Mouse (Mus musculus): ENCODE data around the gene Ormdl3. TPM values are rescaled to one million over a fixed set of nuclear protein-coding genes. Genes with fewer than 3 reads are reported as not detected.
A peak's percentile ranks its signal among the peaks of the same experiment; 100 is the strongest.

The Ormdl3 gene
- total RNA-seq, 2 experiments from 2014 or later = 46.0 to 49.4 TPM

- no peak for DNase-seq (ENCODE audit: low spot score in 2 of 2)
Measured at GRCm38 (mm10) chr11:98590548-98591445, 3.6 kb upstream of the Ormdl3 start.

- no peak for DNase-seq (ENCODE audit: low spot score in 2 of 2)
Measured at GRCm38 (mm10) chr11:98589306-98589705, 2.1 kb upstream of the Ormdl3 start.

DNA sequence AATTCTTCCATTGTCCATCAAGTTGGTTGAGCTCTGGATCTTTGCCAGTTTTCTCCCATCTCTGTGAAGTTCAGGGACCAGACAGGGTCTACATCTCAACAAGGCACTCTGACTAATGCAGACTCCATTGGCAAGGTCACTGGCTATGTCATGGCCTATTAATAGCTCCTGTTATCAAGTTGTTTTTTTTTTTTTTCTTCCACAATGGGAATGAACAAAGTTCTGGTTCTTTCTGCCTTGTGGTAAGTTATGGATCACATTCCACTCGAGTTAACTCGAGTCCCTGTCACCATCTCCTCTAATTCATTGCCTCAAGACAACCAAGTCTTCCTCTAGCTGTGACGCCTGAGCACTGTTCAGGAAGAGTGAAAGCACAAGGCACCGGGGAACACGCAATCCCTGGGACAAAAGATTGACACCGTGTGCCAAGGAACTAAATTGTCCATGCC, 1.7 kb upstream of the Ormdl3 start:
- DNase-seq (ENCODE audit: low spot score in 2 of 2) = no peak

GRCm38 (mm10) chr11:98587684-98588546, 747 bp upstream of the Ormdl3 start:
- peak; percentile 31 to 33 for DNase-seq (ENCODE audit: low spot score in 2 of 2)

DNA sequence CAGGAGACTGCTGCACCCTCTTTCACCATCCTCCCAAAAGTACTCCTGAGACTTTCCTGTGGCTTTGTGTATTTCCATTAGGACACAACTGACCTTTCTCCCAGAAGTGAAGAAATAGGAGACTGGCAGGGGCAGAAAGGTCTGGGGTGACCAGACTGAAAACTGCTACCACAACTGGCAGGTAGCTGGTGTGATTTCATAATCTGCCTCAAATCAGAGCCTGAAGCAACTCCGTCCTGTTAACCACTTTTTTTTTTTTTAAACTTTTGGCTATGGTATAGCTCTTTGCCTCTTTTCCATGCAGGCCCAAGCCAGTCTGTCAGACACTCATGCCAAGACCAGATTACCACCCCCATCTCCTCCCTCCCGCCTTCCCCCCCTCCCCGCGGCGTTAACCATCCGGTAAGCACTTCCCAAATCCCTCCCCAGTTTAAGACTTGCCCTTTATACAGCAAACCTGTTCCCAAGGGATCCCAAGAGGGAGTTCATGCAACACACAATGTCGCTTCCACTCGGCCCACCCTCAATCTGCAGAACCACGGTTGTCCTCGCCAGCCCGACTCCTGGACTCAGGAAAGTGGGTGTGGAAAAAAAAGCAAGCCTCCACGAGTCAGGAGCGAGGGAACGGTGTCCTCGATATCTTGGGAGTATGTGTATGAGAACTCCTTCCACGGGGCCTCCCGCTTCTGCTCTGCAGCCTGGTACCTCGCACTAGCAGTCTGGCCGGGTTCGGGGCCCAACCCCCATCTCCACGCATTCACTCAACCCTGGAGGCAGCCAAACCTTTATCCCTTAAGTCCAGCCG, 879 bp downstream of the Ormdl3 start:
- DNase-seq (ENCODE audit: low spot score in 2 of 2) = peak; percentile 34 to 35

DNA sequence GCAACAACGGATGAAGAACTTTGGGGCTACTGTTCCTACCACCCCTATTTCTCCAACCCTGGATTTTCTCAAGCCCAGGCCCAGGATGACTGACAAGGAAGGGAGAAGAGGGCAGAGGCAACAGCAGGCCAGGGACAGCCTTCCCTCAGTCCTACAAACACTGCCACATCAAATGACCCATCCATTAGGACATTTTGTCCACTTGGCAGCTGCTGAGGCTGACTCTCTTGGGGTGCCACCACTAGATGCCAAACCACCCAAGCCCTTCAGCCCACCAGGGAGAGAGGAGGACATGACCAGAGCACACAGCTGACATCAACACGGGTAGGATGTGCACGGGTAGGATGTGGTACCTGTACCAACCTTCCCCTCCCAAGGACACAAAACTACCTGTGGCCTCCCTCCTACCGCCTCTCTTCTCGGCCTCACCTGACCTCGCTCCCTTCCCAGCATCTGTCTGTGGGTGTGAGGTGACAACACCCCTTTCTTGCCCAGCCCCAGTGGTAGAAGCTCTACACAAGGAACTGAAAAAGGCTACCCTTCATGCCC, 2.5 kb downstream of the Ormdl3 start:
- DNase-seq (ENCODE audit: low spot score in 2 of 2) = no peak

GRCm38 (mm10) chr11:98584146-98584545, 3.0 kb downstream of the Ormdl3 start:
- no peak for DNase-seq (ENCODE audit: low spot score in 2 of 2)

- DNase-seq (ENCODE audit: low spot score in 2 of 2) = no peak
Measured at GRCm38 (mm10) chr11:98583571-98583970, 3.6 kb downstream of the Ormdl3 start.

GRCm38 (mm10) chr11:98583265-98583552, 4.0 kb downstream of the Ormdl3 start:
- no peak for DNase-seq (ENCODE audit: low spot score in 2 of 2)

DNA sequence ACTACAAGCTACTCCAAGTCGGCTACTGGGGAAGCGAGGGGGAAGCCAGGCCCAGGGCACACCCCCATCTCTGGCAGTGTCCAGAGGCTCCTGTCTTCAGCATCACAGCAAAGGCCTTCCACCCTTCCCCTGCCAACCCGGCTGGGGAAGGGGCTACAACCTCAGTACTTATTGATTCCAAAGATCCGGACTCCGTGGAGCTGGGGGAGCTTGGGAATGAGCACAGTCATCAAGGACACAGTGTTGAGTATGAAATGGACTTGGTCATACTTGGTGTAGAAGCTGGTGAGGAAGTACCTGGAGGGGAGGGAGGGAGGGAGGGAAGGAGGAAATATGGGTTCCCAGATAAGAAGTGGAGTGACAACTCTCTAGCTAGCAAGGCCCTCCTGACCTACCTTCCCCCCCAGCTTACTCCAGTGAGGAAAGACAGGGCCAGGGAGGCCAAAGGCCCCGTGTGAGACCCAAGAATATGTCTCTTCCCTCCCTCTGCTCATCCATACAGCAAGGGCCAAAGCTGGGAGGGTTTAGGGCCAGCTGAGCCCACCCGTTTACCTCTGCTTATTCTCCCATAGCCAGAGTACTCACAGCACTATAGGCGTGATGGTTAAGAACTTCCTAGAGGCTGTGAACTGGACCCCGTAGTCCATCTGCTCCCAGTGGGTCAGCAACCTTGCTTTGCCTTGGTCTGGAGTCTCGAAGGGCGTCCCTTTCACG, 4.5 kb downstream of the Ormdl3 start:
- DNase-seq (ENCODE audit: low spot score in 2 of 2) = no peak

DNA sequence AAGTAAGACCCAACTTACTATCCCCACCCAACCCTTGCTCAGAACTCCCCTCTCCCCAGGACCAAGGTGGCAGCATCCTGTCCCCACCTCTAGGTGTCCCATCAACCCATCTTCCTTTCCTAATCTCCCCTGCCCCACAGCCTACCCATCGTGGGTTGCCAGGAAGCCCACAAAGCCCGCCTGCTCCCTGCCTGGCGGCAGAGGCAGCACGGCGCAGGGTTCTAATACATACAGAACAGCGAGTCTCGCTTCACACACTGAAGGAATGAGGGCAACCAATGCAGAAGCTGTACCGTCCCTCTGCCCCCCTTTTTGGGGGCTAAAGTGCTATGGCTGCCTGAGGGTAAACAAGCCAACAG, 5.2 kb downstream of the Ormdl3 start:
- no peak for DNase-seq (ENCODE audit: low spot score in 2 of 2)

GRCm38 (mm10) chr11:98581286-98582029, 5.7 kb downstream of the Ormdl3 start:
- no peak for DNase-seq (ENCODE audit: low spot score in 2 of 2)

DNA sequence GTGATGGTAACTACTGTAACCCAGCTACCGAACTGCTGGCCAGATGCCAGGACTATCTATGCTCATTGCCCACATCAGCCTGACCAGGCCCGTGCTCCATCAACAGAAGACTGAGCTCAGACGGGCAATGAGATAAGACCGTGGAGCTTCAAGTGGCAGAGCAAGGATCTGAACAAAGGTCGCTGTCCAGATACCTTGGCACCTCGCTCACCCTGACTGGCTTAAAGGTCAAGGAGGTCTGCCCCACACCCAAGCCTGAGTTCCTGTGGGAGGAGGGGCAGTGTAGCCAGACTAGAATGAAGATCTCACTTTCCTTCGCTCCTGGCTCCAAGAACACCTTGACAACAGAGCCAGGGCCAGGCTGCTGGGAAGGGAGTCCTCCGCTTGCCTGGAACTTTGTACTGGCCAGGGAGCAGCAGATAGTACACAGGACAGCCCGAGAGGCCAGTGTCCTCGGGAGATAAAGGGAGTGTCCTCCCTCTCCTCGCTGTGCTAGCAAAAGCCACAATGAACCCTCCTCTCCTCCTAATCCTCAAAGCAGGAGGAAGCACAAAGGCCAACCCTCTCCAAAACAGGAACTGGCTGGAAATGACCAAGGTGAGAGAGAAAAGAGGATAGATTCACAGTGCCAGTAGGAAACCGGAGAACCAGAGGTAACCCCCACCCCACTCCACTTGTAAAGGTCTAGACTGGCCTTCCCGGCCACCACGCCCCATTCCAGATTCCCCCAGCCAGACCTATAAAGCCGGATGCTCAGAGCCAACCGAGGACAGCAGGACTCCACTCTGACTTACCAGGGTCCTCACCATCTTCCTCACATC, 6.7 kb downstream of the Ormdl3 start:
- DNase-seq (ENCODE audit: low spot score in 2 of 2) = no peak

- DNase-seq (ENCODE audit: low spot score in 2 of 2) = no peak
Measured at GRCm38 (mm10) chr11:98577776-98578175, 9.4 kb downstream of the Ormdl3 start.

GRCm38 (mm10) chr11:98569461-98569860, 17.7 kb downstream of the Ormdl3 start:
- DNase-seq (ENCODE audit: low spot score in 2 of 2) = no peak

- no peak for DNase-seq (ENCODE audit: low spot score in 2 of 2)
Measured at GRCm38 (mm10) chr11:98568326-98568725, 18.8 kb downstream of the Ormdl3 start.

GRCm38 (mm10) chr11:98563921-98564414, 23.2 kb downstream of the Ormdl3 start:
- DNase-seq (ENCODE audit: low spot score in 2 of 2) = no peak

DNA sequence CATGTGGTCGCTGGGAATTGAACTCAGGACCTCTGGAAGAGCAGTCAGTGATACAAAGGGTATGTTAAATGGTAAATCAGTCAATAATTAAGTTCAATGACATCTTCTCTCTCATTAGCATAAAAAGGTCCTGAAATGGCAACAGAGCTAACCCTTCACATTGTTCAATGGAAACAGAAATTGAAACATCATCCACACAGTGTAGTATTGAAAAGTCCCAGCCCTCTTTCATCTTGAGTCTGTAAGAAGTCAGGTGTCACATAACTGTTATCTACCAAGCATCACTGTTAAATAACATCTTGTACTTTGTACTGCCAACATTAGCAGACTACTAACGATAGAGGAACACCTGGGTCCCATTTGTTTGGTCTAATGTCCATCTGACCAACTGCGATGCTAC, 24.1 kb downstream of the Ormdl3 start:
- no peak for DNase-seq (ENCODE audit: low spot score in 2 of 2)

DNA sequence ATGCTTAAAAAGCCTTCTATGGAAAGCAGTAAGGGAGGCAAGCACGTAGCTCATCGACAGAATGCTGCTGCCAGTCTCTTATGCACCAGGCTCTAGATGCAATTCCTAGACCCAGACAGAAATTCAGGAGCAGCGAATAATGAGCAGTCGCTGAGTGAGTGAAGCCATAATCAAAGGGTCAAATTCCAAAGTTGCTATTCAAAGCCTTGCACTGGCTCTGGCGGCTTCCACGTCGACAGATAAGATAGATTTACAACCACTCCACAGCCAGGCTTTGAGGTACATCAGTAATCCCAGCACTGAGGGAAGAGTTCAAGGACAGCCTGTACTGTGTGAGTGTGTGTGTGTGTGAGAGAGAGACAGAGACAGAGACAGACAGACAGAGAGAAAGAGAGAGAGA, 26.2 kb downstream of the Ormdl3 start:
- DNase-seq (ENCODE audit: low spot score in 2 of 2) = no peak
